Mouse (Mus musculus): ENCODE results near the gene Immp2l.

DNA sequence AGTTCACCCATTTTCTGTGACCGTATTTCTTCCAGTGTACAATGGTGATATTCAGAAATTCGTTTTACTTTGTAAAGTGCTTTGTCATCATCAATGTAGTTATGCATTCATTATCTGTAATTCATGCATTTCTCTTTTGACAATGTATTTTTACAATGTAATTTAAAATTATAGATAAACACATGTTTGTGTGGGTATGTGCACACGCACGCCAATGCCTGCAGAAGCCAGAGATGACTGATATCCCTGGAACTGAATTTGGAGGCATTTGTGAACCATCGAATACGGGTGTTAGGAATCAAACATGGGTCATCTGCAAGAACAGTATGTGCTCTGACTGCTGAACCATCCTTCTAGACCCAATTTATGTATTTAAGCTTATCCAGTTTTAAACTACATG, 161.6 kb downstream of the Immp2l start:
- TF ChIP-seq HCFC1 (IDR thresholded peaks at IDR 0.05; ENCODE audit: borderline replicate concordance, insufficient read depth, low read length) (no peak), ZC3H11A (IDR thresholded peaks at IDR 0.05; ENCODE audit: borderline replicate concordance, low read depth, low read length) (no peak), CHD2 (IDR thresholded peaks at IDR 0.05; ENCODE audit: low read depth, low read length) (no peak), MAFK (IDR thresholded peaks at IDR 0.05; ENCODE audit: insufficient read depth, low read depth, low read length) (no peak)

Measured in ES-E14 (cell line).